Mouse (Mus musculus) spleen, postnatal 14 days (tissue): ENCODE measurements around the gene Habp4.
A peak's percentile ranks its signal among the peaks of the same experiment; 100 is the strongest.

ENCODE experiments used
- DNase-seq, 2 experiments: peaks; one replicate each; pipeline ENCODE4 v3.0.0; 2021 to 2022; ENCODE audit warnings: low spot score in 2 of 2

Gene Habp4

GRCm38 (mm10) chr13:64178746-64179652 lies 17.4 kb downstream of the Habp4 start:
- DNase-seq, result no peak

- no peak for DNase-seq
These were observed 18.7 kb downstream of the Habp4 start for GRCm38 (mm10) chr13:64180300-64180699.

- peak in 1 of 2 experiments; percentile 51 for DNase-seq
These were observed 19.3 kb downstream of the Habp4 start for GRCm38 (mm10) chr13:64180888-64181287.

- no peak for DNase-seq
These were observed 20.5 kb downstream of the Habp4 start for GRCm38 (mm10) chr13:64182091-64182490.

- DNase-seq, result no peak
These were observed 22.0 kb downstream of the Habp4 start for GRCm38 (mm10) chr13:64183583-64183982.

GRCm38 (mm10) chr13:64184361-64184760 lies 22.7 kb downstream of the Habp4 start:
- DNase-seq, result no peak

- DNase-seq, result no peak
These were observed 23.6 kb downstream of the Habp4 start for GRCm38 (mm10) chr13:64185176-64185575.

GRCm38 (mm10) chr13:64185586-64185985 lies 24.0 kb downstream of the Habp4 start:
- DNase-seq, result no peak

GRCm38 (mm10) chr13:64186516-64186915 lies 24.9 kb downstream of the Habp4 start:
- no peak for DNase-seq

- DNase-seq, result no peak
These were observed 25.4 kb downstream of the Habp4 start for GRCm38 (mm10) chr13:64187065-64187464.

- no peak for DNase-seq
These were observed 36.3 kb downstream of the Habp4 start for GRCm38 (mm10) chr13:64197899-64198298.

GRCm38 (mm10) chr13:64198310-64198709 lies 36.7 kb downstream of the Habp4 start:
- no peak for DNase-seq

GRCm38 (mm10) chr13:64200911-64201310 lies 39.3 kb downstream of the Habp4 start:
- DNase-seq, result no peak

GRCm38 (mm10) chr13:64204726-64205125 lies 43.1 kb downstream of the Habp4 start:
- DNase-seq, result no peak

GRCm38 (mm10) chr13:64205186-64205585 lies 43.6 kb downstream of the Habp4 start:
- DNase-seq, result no peak

GRCm38 (mm10) chr13:64208146-64208545 lies 46.5 kb downstream of the Habp4 start:
- no peak for DNase-seq

GRCm38 (mm10) chr13:64211995-64212603 lies 50.5 kb downstream of the Habp4 start:
- DNase-seq, result no peak

GRCm38 (mm10) chr13:64214891-64215290 lies 53.3 kb downstream of the Habp4 start:
- DNase-seq, result no peak

GRCm38 (mm10) chr13:64225738-64226137 lies 64.1 kb downstream of the Habp4 start:
- DNase-seq, result no peak

GRCm38 (mm10) chr13:64226725-64227124 lies 65.1 kb downstream of the Habp4 start:
- DNase-seq, result no peak

- DNase-seq, result no peak
These were observed 71.5 kb downstream of the Habp4 start for GRCm38 (mm10) chr13:64233139-64233538.

- no peak for DNase-seq
These were observed 73.6 kb downstream of the Habp4 start for GRCm38 (mm10) chr13:64235062-64235715.

GRCm38 (mm10) chr13:64235777-64236176 lies 74.2 kb downstream of the Habp4 start:
- no peak for DNase-seq
